Mouse (Mus musculus): ENCODE measurements at regions not wholly inside any gene's neighbourhood (a gene's known extent, or its start where the extent isn't known, plus 50 kb on each side); places are given as distances from the start of the nearest gene placed in this dataset.

- TF ChIP-seq CTCF (IDR thresholded peaks at IDR 0.05; ENCODE audit: borderline replicate concordance, control insufficient read depth, extremely low read depth, insufficient read depth, low read length, poor library complexity): no peak
- TF ChIP-seq POLR2A (IDR thresholded peaks at IDR 0.05; ENCODE audit: control insufficient read depth, extremely low read depth, insufficient read depth, low read length, poor library complexity): no peak
These were observed 57.2 kb upstream of the Nfe2l2 start for GRCm38 (mm10) chr2:75761626-75762025.
